Mouse (Mus musculus): ENCODE data around the gene Olfr98.
"Not testable (repeated sequence)": the region's sequence is repeated elsewhere in the genome, so short reads cannot be mapped to it uniquely, and the experiment has no call there.

Olfr98 gene

DNA sequence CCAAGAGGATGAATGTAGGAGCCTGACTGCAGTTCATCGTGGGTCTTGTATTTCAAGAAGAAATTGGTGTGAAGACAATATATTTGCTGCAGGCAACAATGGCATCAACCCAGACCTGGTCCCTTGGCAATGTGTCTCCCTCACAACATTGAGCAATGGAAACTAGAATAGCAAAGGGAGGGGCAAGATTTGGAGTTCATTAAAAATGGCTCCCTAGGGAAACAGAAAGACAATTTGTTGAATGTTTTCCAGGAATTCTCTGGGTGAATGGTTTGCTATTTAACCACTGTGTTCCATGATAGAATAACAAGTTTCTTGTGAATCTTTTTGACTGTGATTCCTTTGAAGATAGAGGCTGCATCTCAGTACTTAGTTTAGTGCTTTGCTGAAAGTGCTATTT lies at the start of gene Olfr98:
Gene Olfr98 (minus strand): TSS at position 124 of the 400 bp plus-strand sequence.
- no peak for DNase-seq

DNA sequence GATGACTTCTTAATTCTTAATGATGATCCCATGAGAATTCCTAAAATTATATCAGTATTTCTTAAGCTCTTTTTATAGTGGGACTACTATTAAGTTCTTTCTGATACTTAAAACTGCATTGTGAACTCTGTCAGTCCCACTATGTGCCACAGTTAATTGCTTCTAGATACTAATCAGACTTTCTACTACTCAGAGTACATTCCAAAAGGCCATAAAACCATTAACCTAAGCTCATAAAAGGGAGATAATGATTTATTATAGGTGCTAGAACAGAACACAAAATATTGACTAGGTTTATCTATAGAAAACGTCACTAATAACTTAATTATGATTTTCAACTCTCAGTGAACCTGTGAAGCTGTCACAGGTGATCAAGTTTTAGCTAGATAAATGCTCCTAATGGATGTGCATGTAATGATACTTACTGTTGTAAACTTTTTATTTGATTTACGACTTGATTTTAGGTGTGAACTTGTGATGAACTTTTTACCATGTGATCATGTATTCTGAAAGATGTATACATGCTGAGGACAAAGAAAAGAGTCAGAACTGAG lies 46.7 kb upstream of the Olfr98 start:
- DNase-seq, result no peak

GRCm38 (mm10) chr17:37308483-37308882 lies 44.9 kb upstream of the Olfr98 start:
- DNase-seq, result no peak

DNA sequence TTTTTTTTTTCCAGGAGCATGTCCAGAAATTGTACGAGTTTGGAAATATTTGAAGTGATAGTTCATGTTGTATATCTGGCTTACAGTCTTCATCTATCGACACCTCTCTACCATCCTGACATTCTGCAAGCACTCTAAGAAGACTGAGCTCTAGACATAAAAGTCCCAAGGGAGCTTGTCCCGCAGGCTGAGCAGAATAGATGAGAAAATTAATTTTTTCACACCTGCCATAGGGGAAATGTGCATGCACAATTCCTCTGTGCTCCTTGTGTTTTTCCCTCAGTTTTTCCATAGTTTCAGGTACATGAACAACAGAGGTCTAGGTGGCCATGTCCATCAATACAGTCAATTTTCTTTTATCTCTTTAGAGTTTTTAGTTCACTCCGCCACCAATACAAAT lies 40.7 kb upstream of the Olfr98 start, which contains the start of gene Olfr101:
Gene Olfr101 (minus strand): TSS at position 101 of the 400 bp plus-strand sequence.
- no peak for DNase-seq

GRCm38 (mm10) chr17:37283360-37283759 lies 19.8 kb upstream of the Olfr98 start, which contains the start of gene Olfr99:
Gene Olfr99 (minus strand): TSS chr17:37283460.
- DNase-seq, result no peak

- DNase-seq, result no peak
Observed at GRCm38 (mm10) chr17:37280331-37280730, 16.8 kb upstream of the Olfr98 start.

GRCm38 (mm10) chr17:37276573-37276972 lies 13.0 kb upstream of the Olfr98 start:
- DNase-seq, result no peak

- no peak for DNase-seq
Observed at GRCm38 (mm10) chr17:37275626-37276248, 12.2 kb upstream of the Olfr98 start.

DNA sequence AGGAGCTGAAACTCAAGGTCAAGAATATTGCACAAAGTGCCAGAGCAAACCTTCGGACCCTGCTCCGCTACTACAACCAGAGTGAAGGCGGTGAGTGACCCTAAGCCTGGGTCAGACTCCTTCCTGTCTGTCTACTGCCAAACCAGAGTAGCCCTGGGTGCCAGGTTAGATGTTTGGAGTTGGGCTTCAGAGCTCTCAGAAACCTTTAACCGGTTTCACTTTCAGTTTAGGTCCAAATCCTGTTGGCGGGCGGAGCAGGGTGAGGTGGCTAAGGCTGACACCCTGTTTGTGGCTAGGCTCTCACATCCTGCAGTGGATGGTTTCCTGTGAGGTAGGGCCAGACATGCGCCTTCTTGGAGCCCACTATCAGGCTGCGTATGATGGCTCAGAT lies 7.1 kb upstream of the Olfr98 start:
- peak; percentile 78 for DNase-seq

DNA sequence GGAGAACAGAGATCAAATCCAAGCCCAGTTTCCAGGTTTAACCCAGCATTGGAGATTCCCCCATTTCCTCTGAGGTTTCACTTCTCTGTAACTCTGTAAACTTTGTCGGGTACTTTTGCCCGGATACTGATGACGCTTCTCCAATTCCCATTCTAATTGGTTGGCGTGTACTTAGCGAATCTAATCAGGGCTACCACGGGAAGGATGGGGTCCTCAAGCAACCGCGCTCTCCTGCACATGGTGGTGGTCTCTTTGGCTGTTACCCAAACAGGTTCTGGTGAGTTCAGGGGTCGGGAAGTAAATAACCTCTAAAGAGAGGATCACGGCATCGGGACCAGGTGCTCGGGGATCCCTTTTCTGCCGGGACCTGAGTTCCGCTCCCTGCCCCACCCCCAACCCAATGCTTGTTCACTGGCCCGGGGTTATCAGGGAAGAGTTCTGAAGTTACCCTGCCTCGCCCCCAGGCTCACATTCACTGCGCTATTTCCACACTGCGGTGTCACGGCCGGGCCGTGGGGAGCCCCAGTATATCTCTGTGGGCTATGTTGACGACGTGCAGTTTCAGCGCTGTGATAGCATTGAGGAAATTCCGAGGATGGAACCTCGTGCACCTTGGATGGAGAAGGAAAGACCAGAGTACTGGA lies 6.6 kb upstream of the Olfr98 start, which contains the start of gene H2-M3:
Gene H2-M3 (plus strand): TSS at position 163 of the 644 bp plus-strand sequence.
- peak; percentile 92 to 93 for DNase-seq

DNA sequence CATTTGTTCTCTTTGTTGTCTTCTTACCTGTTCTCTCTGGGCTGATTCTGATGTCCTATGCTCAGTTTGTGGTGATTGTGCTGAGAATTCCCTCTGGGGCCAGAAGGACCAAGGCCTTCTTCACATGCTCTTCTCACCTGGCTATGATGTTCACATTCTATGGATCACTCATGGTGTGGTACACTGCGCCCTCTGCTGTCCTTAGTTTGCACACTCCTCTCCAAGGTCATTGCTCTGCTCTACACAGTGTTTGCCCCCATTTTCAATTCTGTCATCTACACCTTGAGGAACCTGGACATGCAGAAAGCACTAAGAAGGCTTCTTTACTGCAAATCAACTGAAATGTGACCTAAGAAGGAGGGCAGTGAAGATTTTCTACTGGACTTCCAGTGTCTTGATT lies 13.0 kb downstream of the Olfr98 start:
- peak in 1 of 2 experiments; percentile 12 for DNase-seq

- DNase-seq, result no peak
Observed at GRCm38 (mm10) chr17:37249460-37249859, 14.1 kb downstream of the Olfr98 start.

DNA sequence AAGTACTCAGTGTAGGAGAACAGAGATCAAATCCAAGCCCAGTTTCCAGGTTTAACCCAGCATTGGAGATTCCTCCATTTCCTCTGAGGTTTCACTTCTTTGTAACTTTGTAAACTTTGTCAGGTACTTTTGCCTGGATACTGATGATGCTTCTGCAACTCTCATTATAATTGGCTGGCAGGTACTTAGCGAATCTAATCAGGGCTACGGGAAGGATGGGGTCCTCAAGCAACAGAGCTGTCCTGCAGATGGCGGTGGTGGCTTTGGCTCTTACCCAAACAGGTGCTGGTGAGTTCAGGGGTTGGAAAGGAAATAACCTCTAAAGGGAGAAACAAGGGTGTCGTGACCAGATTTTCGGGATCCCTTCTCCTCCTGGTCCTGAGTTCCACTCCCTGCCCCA lies 16.8 kb downstream of the Olfr98 start:
- peak; percentile 39 to 43 for DNase-seq

DNA sequence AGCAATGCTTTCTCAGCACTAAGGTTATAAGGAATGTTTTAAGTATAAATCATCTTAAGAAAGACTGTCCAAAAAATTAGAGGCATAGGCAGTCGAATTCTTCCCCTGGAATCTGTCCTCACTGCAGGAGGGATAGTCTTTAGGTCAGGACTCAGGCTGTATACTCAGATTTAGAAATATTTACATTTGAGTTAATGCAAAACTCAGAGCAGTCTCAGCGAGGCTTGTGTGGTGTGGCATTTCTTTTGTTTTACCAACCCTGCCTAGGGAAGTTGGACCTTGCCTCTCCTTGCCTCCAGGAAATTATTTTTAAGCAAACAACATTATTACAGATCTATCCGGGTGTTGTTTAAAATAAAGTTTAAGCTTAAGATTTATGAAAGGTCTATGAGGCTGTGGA lies 21.4 kb downstream of the Olfr98 start:
- DNase-seq, result no peak

DNA sequence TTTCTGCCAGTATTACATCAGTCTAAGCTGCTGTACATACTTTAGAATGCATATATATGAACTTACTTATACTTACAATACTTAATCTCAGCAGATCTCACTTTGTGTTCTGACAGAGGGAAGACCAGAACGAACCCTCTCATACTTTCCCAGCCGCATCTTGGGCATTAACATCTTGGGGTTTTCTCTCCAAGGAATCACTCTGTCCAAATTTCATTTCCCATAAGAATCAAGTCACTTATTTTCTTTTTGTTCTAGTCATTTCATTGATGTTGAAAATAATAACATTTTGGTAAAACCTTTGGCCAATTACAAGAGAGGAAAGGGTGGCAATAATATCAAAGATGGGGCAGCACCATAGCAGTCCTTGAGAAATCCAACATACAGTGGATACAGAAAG lies 26.3 kb downstream of the Olfr98 start, which contains the start of gene Olfr97:
Gene Olfr97 (minus strand): TSS at position 101 of the 400 bp plus-strand sequence.
- not testable (repeated sequence) for DNase-seq

- DNase-seq, result no peak
Observed at GRCm38 (mm10) chr17:37221879-37222278, 41.7 kb downstream of the Olfr98 start.

DNA sequence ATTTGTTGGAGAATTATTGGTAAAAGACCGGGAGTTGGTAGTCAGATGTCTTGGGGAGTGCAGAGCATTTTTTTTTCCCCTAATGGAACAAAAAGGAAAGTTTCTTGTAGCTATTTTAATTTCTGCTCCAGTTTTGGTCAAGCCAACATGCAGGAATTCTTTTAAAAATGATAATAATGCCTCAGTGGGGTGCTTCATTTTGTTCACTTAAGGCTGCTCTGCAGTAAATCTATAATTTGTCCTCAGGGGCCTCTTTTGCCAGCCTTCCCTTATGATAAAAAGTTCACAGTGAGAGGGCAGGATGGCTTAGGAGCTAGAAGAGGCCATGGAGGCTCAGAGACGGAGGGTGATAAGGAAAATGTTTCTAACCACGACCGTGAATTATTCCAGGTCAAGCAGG lies 43.7 kb downstream of the Olfr98 start, which contains the start of gene Olfr96:
Gene Olfr96 (plus strand): TSS at position 301 of the 400 bp plus-strand sequence.
- no peak for DNase-seq

DNA sequence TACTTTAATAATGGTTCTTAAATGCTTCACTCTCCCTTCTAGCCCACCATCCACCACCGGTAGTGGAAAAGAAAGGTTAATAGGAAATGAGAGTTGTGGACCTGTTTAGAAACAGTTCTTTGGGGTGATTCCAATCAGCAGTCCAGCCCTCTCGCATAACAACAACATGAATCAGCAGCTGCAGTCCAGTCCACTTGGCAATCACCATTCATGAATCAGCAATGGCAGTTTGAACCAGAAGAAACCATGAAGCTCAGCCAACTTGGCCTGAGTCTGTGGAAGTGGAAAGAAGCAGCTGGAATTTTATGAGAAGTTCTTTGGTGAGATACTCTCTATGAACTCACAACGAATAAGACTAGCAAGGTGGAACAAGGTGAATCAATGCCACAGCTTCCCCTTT lies 45.1 kb downstream of the Olfr98 start:
- DNase-seq, result peak; percentile 11 to 29

DNA sequence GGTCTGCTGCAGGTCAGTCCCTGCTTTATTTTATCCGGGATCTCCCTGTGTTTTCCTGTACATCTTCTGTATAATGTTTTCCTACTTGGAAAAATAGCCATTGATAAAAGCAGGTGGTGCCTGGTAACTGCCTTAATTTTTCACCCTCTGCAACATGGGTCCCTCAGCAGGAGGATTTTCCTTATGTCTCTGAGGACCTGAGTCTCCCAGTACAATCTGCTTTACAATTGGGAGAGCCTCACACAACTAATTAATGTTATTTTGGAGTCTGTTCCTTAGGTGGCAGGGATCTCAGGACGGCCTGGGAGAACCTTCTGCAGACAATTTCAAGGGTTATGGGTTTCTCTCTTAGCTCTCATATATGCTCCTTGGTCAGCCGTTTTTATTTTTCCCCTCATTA lies 50.5 kb downstream of the Olfr98 start, which contains the start of gene Olfr95:
Gene Olfr95 (minus strand): TSS at position 101 of the 400 bp plus-strand sequence.
- DNase-seq, result no peak

Data from lung, adult 18-20 months (tissue).